Mouse (Mus musculus): Measurements from ENCODE around the gene Gm49711. TPM values are rescaled to one million over a fixed set of nuclear protein-coding genes. Genes with fewer than 3 reads are reported as not detected.

The Gm49711 gene
- polyA plus RNA-seq, 1 experiment from 2014 or later: not detected

- ATAC-seq (ENCODE audit: insufficient read depth): no peak
- H3K27me3 ChIP-seq: no peaks in the 10 kb centered on the region
- WGBS (ENCODE audit: insufficient replicate concordance): 61% methylated on average over 7 of the region's 7 CpGs
- no peak overlapping the region for H3K27ac ChIP-seq (replicated peaks)
- H3K4me1 ChIP-seq (replicated peaks): no peaks in the 10 kb centered on the region
- no peaks in the 10 kb centered on the region for H3K36me3 ChIP-seq (replicated peaks)
- H3K4me2 ChIP-seq: no peak overlapping the region
- H3K9ac ChIP-seq: no peak overlapping the region
- H3K4me3 ChIP-seq (replicated peaks): no peak overlapping the region
- H3K9me3 ChIP-seq (replicated peaks): no peaks in the 10 kb centered on the region
Measured at GRCm38 (mm10) chr16:92228332-92228919, 170.3 kb downstream of the Gm49711 start.

GRCm38 (mm10) chr16:92230476-92230931 is 172.4 kb downstream of the Gm49711 start:
- no peaks in the 10 kb centered on the region for H3K9me3 ChIP-seq (replicated peaks)
- H3K27ac ChIP-seq (replicated peaks): no peak overlapping the region
- no peaks in the 10 kb centered on the region for H3K36me3 ChIP-seq (replicated peaks)
- H3K4me2 ChIP-seq: no peak overlapping the region
- WGBS (ENCODE audit: insufficient replicate concordance): 75% methylated on average over 6 of the region's 6 CpGs
- no peaks in the 10 kb centered on the region for H3K27me3 ChIP-seq
- peaks cover 3% of the 10 kb centered on the region; the same call in 1 of the 2 replicates for H3K4me1 ChIP-seq (replicated peaks)
- ATAC-seq (ENCODE audit: insufficient read depth): no peak
- H3K4me3 ChIP-seq (replicated peaks): no peak overlapping the region
- H3K9ac ChIP-seq: no peak overlapping the region

GRCm38 (mm10) chr16:92234530-92234929 is 176.4 kb downstream of the Gm49711 start:
- H3K27me3 ChIP-seq: no peaks in the 10 kb centered on the region
- H3K27ac ChIP-seq (replicated peaks): no peak overlapping the region
- no peak overlapping the region for H3K4me2 ChIP-seq
- peak; percentile 37; the same call in 1 of the 2 replicates for ATAC-seq (ENCODE audit: insufficient read depth)
- no peak overlapping the region for H3K9ac ChIP-seq
- peaks cover 3% of the 10 kb centered on the region; the same call in 1 of the 2 replicates for H3K4me1 ChIP-seq (replicated peaks)
- no peaks in the 10 kb centered on the region for H3K36me3 ChIP-seq (replicated peaks)
- no peaks in the 10 kb centered on the region for H3K9me3 ChIP-seq (replicated peaks)
- WGBS (ENCODE audit: insufficient replicate concordance): 34% methylated on average over 5 of the region's 5 CpGs
- no peak overlapping the region for H3K4me3 ChIP-seq (replicated peaks)

GRCm38 (mm10) chr16:92235222-92235621 is 177.1 kb downstream of the Gm49711 start:
- no peak overlapping the region for H3K4me2 ChIP-seq
- no peak overlapping the region for H3K27ac ChIP-seq (replicated peaks)
- H3K9ac ChIP-seq: no peak overlapping the region
- peaks cover 3% of the 10 kb centered on the region; the same call in 1 of the 2 replicates for H3K4me1 ChIP-seq (replicated peaks)
- H3K4me3 ChIP-seq (replicated peaks): no peak overlapping the region
- H3K36me3 ChIP-seq (replicated peaks): no peaks in the 10 kb centered on the region
- H3K9me3 ChIP-seq (replicated peaks): no peaks in the 10 kb centered on the region
- WGBS (ENCODE audit: insufficient replicate concordance): 55% methylated on average over 9 of the region's 9 CpGs
- H3K27me3 ChIP-seq: no peaks in the 10 kb centered on the region
- no peak for ATAC-seq (ENCODE audit: insufficient read depth)

Other genes starting within 250 kb of the Gm49711 start
- 30.1 and 32.8 TPM in 2 replicates for gene Mrps6, start within 50 bp of the Gm49711 start, polyA plus RNA-seq (2015; fragmentation: Nextera tagmentation; extraction: Ambion mirVana)
- gene Slc5a3, start within 50 bp of the Gm49711 start, polyA plus RNA-seq (2015; fragmentation: Nextera tagmentation; extraction: Ambion mirVana): 0.85 and 1.1 TPM in 2 replicates
- gene Kcne2, start 234.1 kb downstream of the Gm49711 start, polyA plus RNA-seq (2015; fragmentation: Nextera tagmentation; extraction: Ambion mirVana): not detected in 2 replicates
- gene Smim11, start 243.0 kb downstream of the Gm49711 start, polyA plus RNA-seq (2015; fragmentation: Nextera tagmentation; extraction: Ambion mirVana): 36.4 and 42.4 TPM in 2 replicates

Data from liver, embryonic 15.5 days (tissue).